Mouse (Mus musculus) frontal cortex, postnatal 10 days (tissue): ENCODE results near the gene Cep41.

Source experiments
- DNase-seq, 2 experiments: peaks; one replicate each; pipeline ENCODE4 v3.0.0; 2022; ENCODE audit warnings: low spot score in 2 of 2, mixed read lengths in 1 of 2

Cep41 gene

GRCm38 (mm10) chr6:30624763-30625162 lies 68.8 kb downstream of the Cep41 start:
- DNase-seq: no peak

GRCm38 (mm10) chr6:30621986-30622389 lies 71.6 kb downstream of the Cep41 start:
- no peak for DNase-seq

- DNase-seq: no peak
These were observed 72.6 kb downstream of the Cep41 start for GRCm38 (mm10) chr6:30620994-30621393.

- DNase-seq: no peak
These were observed 73.0 kb downstream of the Cep41 start for GRCm38 (mm10) chr6:30620591-30620990.

GRCm38 (mm10) chr6:30619606-30620005 lies 73.9 kb downstream of the Cep41 start:
- no peak for DNase-seq

GRCm38 (mm10) chr6:30618735-30619134 lies 74.8 kb downstream of the Cep41 start:
- no peak for DNase-seq

- peak; percentile 72 to 78 for DNase-seq
These were observed 75.5 kb downstream of the Cep41 start for GRCm38 (mm10) chr6:30617959-30618590.

- DNase-seq: peak in 1 of 2 experiments; percentile 26
These were observed 76.3 kb downstream of the Cep41 start for GRCm38 (mm10) chr6:30617020-30617958.

- no peak for DNase-seq
These were observed 77.0 kb downstream of the Cep41 start for GRCm38 (mm10) chr6:30616491-30616941.

GRCm38 (mm10) chr6:30615741-30616140 lies 77.8 kb downstream of the Cep41 start:
- no peak for DNase-seq

- no peak for DNase-seq
These were observed 79.3 kb downstream of the Cep41 start for GRCm38 (mm10) chr6:30614251-30614650.

- no peak for DNase-seq
These were observed 82.3 kb downstream of the Cep41 start for GRCm38 (mm10) chr6:30611212-30611611.

- no peak for DNase-seq
These were observed 82.8 kb downstream of the Cep41 start, which contains the start of gene Cpa5 for GRCm38 (mm10) chr6:30610710-30611109. Gene Cpa5, plus strand, starts transcription at chr6:30611010.

- no peak for DNase-seq
These were observed 87.9 kb downstream of the Cep41 start for GRCm38 (mm10) chr6:30605672-30606071.

- no peak for DNase-seq
These were observed 88.4 kb downstream of the Cep41 start for GRCm38 (mm10) chr6:30605111-30605510.

GRCm38 (mm10) chr6:30604342-30604867 lies 89.1 kb downstream of the Cep41 start:
- no peak for DNase-seq
